Comparison of ENCODE assay signal across 8 mouse cellular contexts in the genomic region with DNA sequence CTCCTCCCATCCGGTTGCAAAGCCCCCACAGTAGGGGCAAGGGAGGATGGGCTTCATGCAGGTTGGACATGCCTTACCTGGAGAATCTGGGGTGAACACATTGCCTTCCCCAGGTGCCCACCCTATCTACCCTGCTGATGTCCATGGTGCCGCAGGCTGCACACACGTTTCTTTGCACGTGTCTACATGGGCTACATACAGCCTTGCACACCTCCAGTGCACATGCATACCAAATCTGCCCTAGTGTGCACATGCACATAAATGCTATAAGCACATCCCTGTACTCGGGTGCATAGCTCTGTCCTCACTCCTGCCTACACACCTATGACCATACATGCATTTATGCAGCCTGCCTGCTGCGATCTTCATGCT. TPM values are rescaled to one million over a fixed set of nuclear protein-coding genes. Genes with fewer than 3 reads are reported as not detected.
A peak's percentile ranks its signal among the peaks of the same experiment; 100 is the strongest.
DNase-seq lines count a peak whose midpoint lies in the region; ATAC-seq and TF ChIP-seq lines count a peak whose summit lies in the region.

No protein-coding gene starts in this region.

- intact Hi-C loops in gastrocnemius, postnatal 36 days (cut with DNase I) = no loop called here

- no peak overlapping the region for H3K27ac ChIP-seq in kidney, embryonic 16.5 days (ENCODE audit: low read length)
- H3K27ac ChIP-seq in embryonic facial prominence, embryonic 15.5 days (replicated peaks) = no peak overlapping the region
- H3K27ac ChIP-seq in hindbrain, postnatal 0 days = 0 out of 2 replicates have a peak overlapping the region, but pooled peaks have one; percentile 75
- peak overlapping the region; percentile 87 for H3K27ac ChIP-seq in midbrain, embryonic 16.5 days (ENCODE audit: low read length)

- ATAC-seq in kidney, embryonic 16.5 days (ENCODE audit: low FRiP score, low TSS enrichment) = 0 out of 2 replicates have a peak, but pooled peaks have one; percentile 5
- no peak for ATAC-seq in embryonic facial prominence, embryonic 15.5 days (ENCODE audit: insufficient number of reproducible peaks, low FRiP score, low TSS enrichment, low read depth)
- ATAC-seq in hindbrain, postnatal 0 days = peak; percentile 16; the same call in 1 of the 2 replicates
- peak; percentile 18 for ATAC-seq in midbrain, embryonic 16.5 days
- no peak for ATAC-seq in erythroblast, adult 5-6 weeks (replicated peaks; ENCODE audit: low FRiP score, poor library complexity, severe bottlenecking)

- WGBS in kidney, embryonic 16.5 days = 69% methylated on average over 6 of the region's 6 CpGs
- WGBS in embryonic facial prominence, embryonic 15.5 days = 56% methylated on average over 6 of the region's 6 CpGs
- 32% methylated on average over 6 of the region's 6 CpGs for whole genome bisulfite sequencing in hindbrain, postnatal 0 days
- 41% methylated on average over 6 of the region's 6 CpGs for WGBS in midbrain, embryonic 16.5 days

- H3K4me1 ChIP-seq in kidney, embryonic 16.5 days (ENCODE audit: insufficient read depth, low read length) = peaks cover 11% of the 10 kb centered on the region
- H3K4me1 ChIP-seq in embryonic facial prominence, embryonic 15.5 days = peaks cover 34% of the 10 kb centered on the region
- peaks cover 20% of the 10 kb centered on the region for H3K4me1 ChIP-seq in hindbrain, postnatal 0 days (ENCODE audit: insufficient read depth, low read length)
- peaks cover 31% of the 10 kb centered on the region for H3K4me1 ChIP-seq in midbrain, embryonic 16.5 days (ENCODE audit: control insufficient read depth, insufficient read depth, low read length)

- H3K27me3 ChIP-seq in kidney, embryonic 16.5 days (ENCODE audit: insufficient read depth, low read length) = peaks cover 37% of the 10 kb centered on the region
- H3K27me3 ChIP-seq in embryonic facial prominence, embryonic 15.5 days = peaks cover 33% of the 10 kb centered on the region
- no peaks in the 10 kb centered on the region for H3K27me3 ChIP-seq in hindbrain, postnatal 0 days (ENCODE audit: insufficient read depth, low read length)
- peaks cover 2% of the 10 kb centered on the region; the same call in 1 of the 2 replicates for H3K27me3 ChIP-seq in midbrain, embryonic 16.5 days (ENCODE audit: control insufficient read depth, insufficient read depth, low read depth, low read length)

- H3K36me3 ChIP-seq in kidney, embryonic 16.5 days (ENCODE audit: insufficient read depth, low read length) = no peaks in the 10 kb centered on the region
- no peaks in the 10 kb centered on the region for H3K36me3 ChIP-seq in embryonic facial prominence, embryonic 15.5 days
- no peaks in the 10 kb centered on the region for H3K36me3 ChIP-seq in hindbrain, postnatal 0 days (ENCODE audit: insufficient read depth, low read length)
- H3K36me3 ChIP-seq in midbrain, embryonic 16.5 days (ENCODE audit: control insufficient read depth, insufficient read depth, low read length) = no peaks in the 10 kb centered on the region

- no peaks in the 10 kb centered on the region for H3K9me3 ChIP-seq in kidney, embryonic 16.5 days (ENCODE audit: low read length)
- H3K9me3 ChIP-seq in embryonic facial prominence, embryonic 15.5 days (replicated peaks) = no peaks in the 10 kb centered on the region
- H3K9me3 ChIP-seq in hindbrain, postnatal 0 days (ENCODE audit: low read length) = no peaks in the 10 kb centered on the region
- no peaks in the 10 kb centered on the region for H3K9me3 ChIP-seq in midbrain, embryonic 16.5 days (replicated peaks; ENCODE audit: control insufficient read depth, low read length, poor library complexity, severe bottlenecking)

- H3K9ac ChIP-seq in kidney, embryonic 16.5 days (replicated peaks; ENCODE audit: low read length) = no peak overlapping the region
- no peak overlapping the region for H3K9ac ChIP-seq in embryonic facial prominence, embryonic 15.5 days
- peak overlapping the region; percentile 79 for H3K9ac ChIP-seq in hindbrain, postnatal 0 days (replicated peaks; ENCODE audit: low read length)
- H3K9ac ChIP-seq in midbrain, embryonic 16.5 days (ENCODE audit: low read depth, low read length) = peak overlapping the region; percentile 85

- H3K4me3 ChIP-seq in kidney, embryonic 16.5 days (ENCODE audit: low read length) = no peak overlapping the region
- peak overlapping the region; percentile 57 for H3K4me3 ChIP-seq in embryonic facial prominence, embryonic 15.5 days (replicated peaks)
- peak overlapping the region; percentile 67 for H3K4me3 ChIP-seq in hindbrain, postnatal 0 days (ENCODE audit: low read length)
- peak overlapping the region; percentile 84 for H3K4me3 ChIP-seq in midbrain, embryonic 16.5 days (ENCODE audit: low read depth, low read length)

- peak overlapping the region; percentile 99; the same call in 1 of the 2 replicates for H3K4me2 ChIP-seq in kidney, embryonic 16.5 days (replicated peaks; ENCODE audit: low read depth, low read length)
- peak overlapping the region; percentile 98 for H3K4me2 ChIP-seq in embryonic facial prominence, embryonic 15.5 days (replicated peaks)
- peak overlapping the region; percentile 91 for H3K4me2 ChIP-seq in hindbrain, postnatal 0 days (ENCODE audit: low read depth, low read length)
- peak overlapping the region; percentile 74 for H3K4me2 ChIP-seq in midbrain, embryonic 16.5 days (ENCODE audit: low read length)

- TF ChIP-seq CTCF in hindbrain, postnatal 0 days (IDR thresholded peaks at IDR 0.05; ENCODE audit: low read depth) = no peak

- DNase-seq in kidney, adult 8-10 months = no peak
- DNase-seq in hindbrain, postnatal 0 days (ENCODE audit: low spot score) = peak; percentile 30
- DNase-seq in gastrocnemius, adult 8-10 months (ENCODE audit: low spot score in 2 of 2) = no peak
- DNase-seq in gastrocnemius, postnatal 36 days = no peak

RNA-seq across cellular contexts. Expression of a gene that starts 1.1 kb away (rescaled TPM):
- 1.0 and 3.4 TPM in 2 replicates for polyA plus RNA-seq in kidney, embryonic 16.5 days (2015; fragmentation: Nextera tagmentation; extraction: Ambion mirVana)
- 7.4 and 7.9 TPM in 2 replicates for polyA plus RNA-seq in embryonic facial prominence, embryonic 15.5 days (2015; fragmentation: Nextera tagmentation; extraction: Ambion mirVana)
- total RNA-seq in hindbrain, postnatal 0 days (2014; rRNA removed) = 38.2 and 55.7 TPM in 2 replicates
- 20.4 and 23.1 TPM in 2 replicates for polyA plus RNA-seq in hindbrain, postnatal 0 days (2015; fragmentation: Nextera tagmentation; extraction: Ambion mirVana)
- 26.6 and 29.7 TPM in 2 replicates for polyA plus RNA-seq in midbrain, embryonic 16.5 days (2015; fragmentation: Nextera tagmentation; extraction: Ambion mirVana)
- under 1 TPM in 1 of 4 experiments, not detected in 3; 0.15 TPM for total RNA-seq in gastrocnemius, adult 8-10 months (2022)
- under 1 TPM in 1 of 2 experiments, not detected in 1; 0.17 TPM for total RNA-seq in gastrocnemius, postnatal 36 days (2021)
- total RNA-seq in erythroblast, adult 5-6 weeks (2015; ENCODE audit: low replicate concordance) = 0.42 and 0.96 TPM in 2 replicates
- total RNA-seq in erythroblast, adult 5-6 weeks (2017; ENCODE audit: low replicate concordance) = not detected in 2 replicates

RNA-seq across cellular contexts. Expression of a gene that starts 38.5 kb away (rescaled TPM):
- polyA plus RNA-seq in kidney, embryonic 16.5 days (2015; fragmentation: Nextera tagmentation; extraction: Ambion mirVana) = 22.3 and 23.0 TPM in 2 replicates
- polyA plus RNA-seq in embryonic facial prominence, embryonic 15.5 days (2015; fragmentation: Nextera tagmentation; extraction: Ambion mirVana) = 11.2 and 11.7 TPM in 2 replicates
- 10.6 and 16.7 TPM in 2 replicates for total RNA-seq in hindbrain, postnatal 0 days (2014; rRNA removed)
- polyA plus RNA-seq in hindbrain, postnatal 0 days (2015; fragmentation: Nextera tagmentation; extraction: Ambion mirVana) = 7.4 and 8.7 TPM in 2 replicates
- 3.6 and 4.1 TPM in 2 replicates for polyA plus RNA-seq in midbrain, embryonic 16.5 days (2015; fragmentation: Nextera tagmentation; extraction: Ambion mirVana)
- total RNA-seq in gastrocnemius, adult 8-10 months (2022) = 10 to 100 TPM in 2 of 4 experiments, 1 to 10 TPM in 2; 7.8 to 16.8 (median 9.7) TPM
- total RNA-seq in gastrocnemius, postnatal 36 days (2021) = 10 to 100 TPM in 1 of 2 experiments, 1 to 10 TPM in 1; 8.5 to 13.3 TPM
- total RNA-seq in erythroblast, adult 5-6 weeks (2015; ENCODE audit: low replicate concordance) = 3.3 and 6.3 TPM in 2 replicates
- 4.7 and 7.4 TPM in 2 replicates for total RNA-seq in erythroblast, adult 5-6 weeks (2017; ENCODE audit: low replicate concordance)

Comparison
In these comparisons a context has a peak if more than half of its experiments do, and no peak if none do; other contexts are left out.
1. ATAC-seq: peak in kidney, embryonic 16.5 days (single experiment), hindbrain, postnatal 0 days (single experiment) and midbrain, embryonic 16.5 days (single experiment); none in embryonic facial prominence, embryonic 15.5 days (single experiment) and erythroblast, adult 5-6 weeks (single experiment).
2. H3K27ac ChIP-seq: peak in hindbrain, postnatal 0 days (single experiment) and midbrain, embryonic 16.5 days (single experiment); none in kidney, embryonic 16.5 days (single experiment) and embryonic facial prominence, embryonic 15.5 days (single experiment).
3. H3K9ac ChIP-seq: peak in hindbrain, postnatal 0 days (single experiment) and midbrain, embryonic 16.5 days (single experiment); none in kidney, embryonic 16.5 days (single experiment) and embryonic facial prominence, embryonic 15.5 days (single experiment).
4. RNA of a gene that starts 1.1 kb away (total RNA-seq): 38.2 to 55.7 TPM in hindbrain, postnatal 0 days; 0.42 to 0.96 TPM in erythroblast, adult 5-6 weeks, 0.17 TPM in gastrocnemius, postnatal 36 days and 0.15 TPM in gastrocnemius, adult 8-10 months; every median in the first group is over 10 times any median in the second.
5. Peak in every context shown above with its lines, with median percentiles within 50 percentile points of each other: H3K4me2 ChIP-seq.